Mouse (Mus musculus): Measurements from ENCODE around the gene Tatdn2.

GRCm38 (mm10) chr6:113714797-113715196 is 17.9 kb downstream of the Tatdn2 start:
- no peak for TF ChIP-seq CTCF (IDR thresholded peaks at IDR 0.05; ENCODE audit: borderline replicate concordance, insufficient read depth, low read depth, low read length)
- TF ChIP-seq POLR2A (IDR thresholded peaks at IDR 0.05; ENCODE audit: borderline replicate concordance, insufficient read depth, low read length), result no peak
